Mouse (Mus musculus) embryonic stem cell, embryonic (primary cell): Measurements from ENCODE around the gene Myh13.

Source experiments
- CTCF ChIA-PET, 4 experiments: fragments of 300-600 bp in 2 of 4; fragments of 350-600 bp in 2 of 4; sonication (Branson Sonifier 250); formaldehyde crosslinking; loops; one replicate each; lab custom pipeline; 2022; ENCODE audit warnings: inconsistent platforms in 2 of 4; lab: Charles Lee
- POLR2A ChIA-PET, 4 experiments: fragments of 300-600 bp in 2 of 4; fragments of 350-600 bp in 2 of 4; sonication (Branson Sonifier 250); formaldehyde crosslinking; loops; one replicate each; lab custom pipeline; 2022; ENCODE audit warnings: antibody characterized with exemption in 4 of 4, inconsistent platforms in 1 of 4; lab: Charles Lee

Gene Myh13

GRCm38 (mm10) chr11:67379703-67380510, 58.4 kb downstream of the Myh13 start:
- ChIA-PET POLR2A (interaction anchor here (0.6 to 2.5 kb wide), 12 partner anchors 15 to 362 kb away, joined by 3 to 9 read pairs (median 3); no protein-coding TSS in a partner anchor), CTCF (interaction anchor here (0.6 to 2.9 kb wide), 11 partner anchors 11 to 462 kb away, joined by 3 to 17 read pairs (median 4); no protein-coding TSS in a partner anchor)

DNA sequence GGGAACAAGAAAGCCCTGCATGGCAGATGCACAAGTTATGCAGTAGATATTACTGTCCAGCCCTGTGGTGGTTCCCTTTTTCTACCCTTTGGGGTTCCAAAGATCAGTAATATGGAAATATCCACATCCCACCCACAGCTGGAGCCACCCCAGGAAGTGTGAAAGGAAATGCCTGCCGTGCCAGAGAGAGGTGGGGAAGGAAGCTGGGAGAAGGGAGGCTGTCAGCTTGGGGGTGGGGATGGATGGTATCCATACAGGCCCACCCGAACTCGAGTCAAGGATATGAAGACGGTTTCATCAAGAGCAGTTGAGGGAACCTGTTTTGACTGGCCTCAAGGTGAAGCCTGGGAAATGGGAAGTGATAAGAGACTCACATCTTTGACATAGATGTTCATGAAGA, 60.4 kb downstream of the Myh13 start:
- POLR2A ChIA-PET, result no interaction called here
- CTCF ChIA-PET, result no interaction called here

DNA sequence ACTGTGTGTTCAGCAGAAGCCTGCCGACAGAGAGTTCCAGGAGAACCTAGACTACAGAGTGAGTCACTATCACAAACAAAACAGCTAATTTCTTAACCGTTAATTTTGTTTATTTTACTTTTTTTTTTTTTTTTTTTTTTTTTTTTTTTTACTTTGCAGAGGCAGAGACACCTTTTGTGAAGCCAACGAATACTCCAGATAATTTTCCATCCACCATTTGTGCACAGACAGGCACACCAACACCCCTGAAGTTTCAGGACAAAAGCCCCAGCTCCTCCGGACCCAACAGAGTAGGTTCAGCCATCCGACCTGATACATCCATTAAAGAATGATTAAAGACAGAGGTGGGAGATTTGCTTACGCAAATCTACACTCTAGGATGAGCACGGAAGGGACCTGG, 63.2 kb downstream of the Myh13 start:
- POLR2A ChIA-PET, result interaction anchor here in 1 of 4 experiments (0.6 to 0.8 kb wide), 2 partner anchors 69 to 84 kb away, joined by 3 read pairs; no protein-coding TSS in a partner anchor
- CTCF ChIA-PET, result interaction anchor here in 3 of 4 experiments (0.6 to 2.3 kb wide), 5 partner anchors 12 to 1054 kb away, joined by 3 to 9 read pairs (median 5); no protein-coding TSS in a partner anchor

DNA sequence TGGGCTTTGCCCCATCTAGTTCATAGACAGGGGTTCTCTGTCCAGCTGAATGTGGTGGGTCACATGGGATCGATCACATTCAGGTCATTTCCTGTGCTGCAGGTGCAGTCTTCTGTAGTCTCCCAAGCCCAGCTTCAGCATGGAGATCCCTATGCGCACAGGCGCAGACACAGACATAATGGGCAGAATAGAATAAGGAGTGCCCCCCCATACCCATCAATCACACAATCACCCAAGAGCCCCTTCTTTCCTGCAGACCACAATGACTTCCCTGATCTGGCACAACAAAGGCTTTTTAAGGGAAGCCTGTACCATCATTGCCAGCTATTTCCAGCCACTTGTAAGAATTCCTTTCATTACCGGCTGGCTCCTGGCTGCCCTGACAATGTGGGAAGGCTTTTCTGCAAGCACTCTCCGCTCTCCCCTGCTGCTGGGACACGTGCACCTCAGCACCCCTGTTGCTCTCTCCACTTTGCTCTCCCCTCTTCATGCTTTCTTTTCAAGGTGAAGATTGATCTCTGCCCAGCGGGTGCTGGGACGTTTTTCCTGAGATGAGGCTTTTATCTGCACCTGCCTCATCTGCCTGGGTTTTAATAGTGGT, 65.5 kb downstream of the Myh13 start:
- CTCF ChIA-PET, result interaction anchor here in 2 of 4 experiments (0.6 to 1.4 kb wide), 4 partner anchors 41 to 1031 kb away, joined by 3 to 7 read pairs (median 3); no protein-coding TSS in a partner anchor
- POLR2A ChIA-PET, result no interaction called here

DNA sequence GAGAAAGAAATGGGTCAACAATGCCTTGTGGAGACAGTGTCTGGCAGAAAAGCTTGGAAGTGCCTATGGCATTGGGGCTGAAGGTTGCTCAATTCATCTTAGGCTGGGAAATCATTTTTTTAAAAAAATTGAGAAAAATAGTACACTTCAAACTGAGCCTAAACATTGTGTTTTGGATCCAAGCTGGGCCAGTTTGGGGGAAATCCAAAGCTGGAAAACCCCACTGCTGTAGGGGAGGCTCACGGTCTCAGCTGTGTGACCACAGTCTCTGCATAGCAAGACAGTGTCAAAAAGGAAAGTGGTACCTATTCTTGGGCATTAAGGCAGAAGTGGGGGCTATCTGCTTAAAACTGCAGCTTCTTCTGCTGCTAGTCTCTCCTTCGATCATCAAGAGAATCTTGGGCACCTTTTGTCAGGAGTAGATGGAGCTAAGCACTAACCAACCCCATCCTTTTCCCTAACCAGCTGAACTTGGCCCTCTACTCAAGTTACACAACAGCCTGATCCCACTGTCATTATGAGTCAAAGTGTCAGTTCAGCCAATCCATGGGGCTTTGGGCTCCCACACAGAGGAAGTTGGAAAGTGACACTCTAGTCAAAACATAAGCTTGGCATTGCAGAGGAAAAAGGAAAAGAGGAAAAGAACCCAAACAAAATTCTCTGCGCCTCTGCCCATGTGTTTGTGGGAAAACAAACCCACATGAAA, 69.4 kb downstream of the Myh13 start:
- ChIA-PET CTCF (interaction anchor here in 2 of 4 experiments (0.8 to 1.7 kb wide), 4 partner anchors 11 to 280 kb away, joined by 3 to 5 read pairs (median 3); no protein-coding TSS in a partner anchor), POLR2A (no interaction called here)

GRCm38 (mm10) chr11:67392369-67392768, 70.9 kb downstream of the Myh13 start:
- ChIA-PET POLR2A (no interaction called here), CTCF (no interaction called here)

- CTCF ChIA-PET, result no interaction called here
- POLR2A ChIA-PET, result no interaction called here
Measured at GRCm38 (mm10) chr11:67400956-67401355, 79.5 kb downstream of the Myh13 start.

GRCm38 (mm10) chr11:67414346-67414940, 93.0 kb downstream of the Myh13 start:
- POLR2A ChIA-PET, result interaction anchor here in 1 of 4 experiments (1.2 kb wide), 1 partner anchor 26 kb away, joined by 3 read pairs; no protein-coding TSS in a partner anchor
- CTCF ChIA-PET, result interaction anchor here in 1 of 4 experiments (1.5 kb wide), 1 partner anchor 13 kb away, joined by 3 read pairs; no protein-coding TSS in a partner anchor
